Mouse (Mus musculus) layer of hippocampus, adult 9-10 months (tissue): Measurements from ENCODE around the gene Fnip1.
A peak's percentile ranks its signal among the peaks of the same experiment; 100 is the strongest.

Experiments
- DNase-seq: peaks from one replicate; pipeline ENCODE4 v3.0.0; 2022; ENCODE audit warnings: low spot score

Gene Fnip1

GRCm38 (mm10) chr11:54458168-54458567 is 20.2 kb downstream of the Fnip1 start:
- no peak for DNase-seq

GRCm38 (mm10) chr11:54464557-54465244 is 26.7 kb downstream of the Fnip1 start:
- no peak for DNase-seq

- no peak for DNase-seq
These were observed 34.2 kb downstream of the Fnip1 start for GRCm38 (mm10) chr11:54472231-54472630.

GRCm38 (mm10) chr11:54478414-54478813 is 40.4 kb downstream of the Fnip1 start:
- DNase-seq = no peak

GRCm38 (mm10) chr11:54486041-54486440 is 48.0 kb downstream of the Fnip1 start:
- no peak for DNase-seq

- no peak for DNase-seq
These were observed 54.1 kb downstream of the Fnip1 start for GRCm38 (mm10) chr11:54491946-54492558.

- DNase-seq = no peak
These were observed 54.6 kb downstream of the Fnip1 start for GRCm38 (mm10) chr11:54492559-54492958.

GRCm38 (mm10) chr11:54499838-54500237 is 61.8 kb downstream of the Fnip1 start:
- DNase-seq = no peak

GRCm38 (mm10) chr11:54502546-54503245 is 64.7 kb downstream of the Fnip1 start:
- no peak for DNase-seq

GRCm38 (mm10) chr11:54513584-54513983 is 75.6 kb downstream of the Fnip1 start:
- no peak for DNase-seq

GRCm38 (mm10) chr11:54521927-54522528 is 84.0 kb downstream of the Fnip1 start:
- DNase-seq = no peak

- DNase-seq = peak; percentile 93
These were observed 84.8 kb downstream of the Fnip1 start, which contains the start of gene Rapgef6 for GRCm38 (mm10) chr11:54522529-54523430. TSS of gene Rapgef6 (plus strand) at chr11:54522847.

- DNase-seq = no peak
These were observed 85.5 kb downstream of the Fnip1 start for GRCm38 (mm10) chr11:54523431-54524001.

GRCm38 (mm10) chr11:54528002-54528401 is 90.0 kb downstream of the Fnip1 start:
- DNase-seq = no peak

- DNase-seq = no peak
These were observed 92.4 kb downstream of the Fnip1 start for GRCm38 (mm10) chr11:54530391-54530790.

- no peak for DNase-seq
These were observed 92.9 kb downstream of the Fnip1 start for GRCm38 (mm10) chr11:54530916-54531315.

GRCm38 (mm10) chr11:54533834-54534233 is 95.8 kb downstream of the Fnip1 start:
- DNase-seq = no peak

- DNase-seq = peak; percentile 62
These were observed 96.9 kb downstream of the Fnip1 start for GRCm38 (mm10) chr11:54534871-54535270.

- DNase-seq = no peak
These were observed 101.0 kb downstream of the Fnip1 start for GRCm38 (mm10) chr11:54539031-54539430.

GRCm38 (mm10) chr11:54539486-54539885 is 101.5 kb downstream of the Fnip1 start:
- no peak for DNase-seq

- DNase-seq = no peak
These were observed 102.3 kb downstream of the Fnip1 start for GRCm38 (mm10) chr11:54540328-54540727.
